In genomic region chr5:141899751-141900150, GRCm38 (mm10) we compare ENCODE assay signal across 14 mouse cellular contexts.
"Had no signal": no experiment of that assay in that cellular context is flagged by ENCODE, and none has a peak within 500 bp of the region (broad histone marks: within the 10 kb centered on the region; RNA-seq: fewer than 3 reads in every experiment).

No protein-coding gene starts in this region.

- DNase-seq: liver, postnatal 0 days; lung, adult 2 months; lung, postnatal 14 days; lung, postnatal 36 days; right cerebral cortex, postnatal 14 days; thymus, adult 2 months; thymus, postnatal 25 days; thymus, postnatal 4 days had no signal

- H3K36me3 ChIP-seq: lung, embryonic 15.5 days; midbrain, embryonic 13.5 days; midbrain, embryonic 15.5 days; neural tube, embryonic 12.5 days; stomach, embryonic 15.5 days had no signal

- H3K9me3 ChIP-seq: lung, embryonic 15.5 days; midbrain, embryonic 13.5 days; midbrain, embryonic 15.5 days; stomach, embryonic 15.5 days had no signal

- ATAC-seq: liver, postnatal 0 days; lung, postnatal 0 days; midbrain, embryonic 13.5 days; midbrain, embryonic 15.5 days had no signal

- H3K4me1 ChIP-seq: midbrain, embryonic 15.5 days; neural tube, embryonic 12.5 days; stomach, embryonic 15.5 days had no signal

- H3K27me3 ChIP-seq: lung, embryonic 15.5 days; midbrain, embryonic 13.5 days; midbrain, embryonic 15.5 days; neural tube, embryonic 12.5 days; stomach, embryonic 15.5 days had no signal

- H3K4me3 ChIP-seq: lung, embryonic 15.5 days; midbrain, embryonic 13.5 days; midbrain, embryonic 15.5 days; neural tube, embryonic 12.5 days; stomach, embryonic 15.5 days had no signal
